Mouse (Mus musculus): ENCODE data around the gene Rilpl1.

DNA sequence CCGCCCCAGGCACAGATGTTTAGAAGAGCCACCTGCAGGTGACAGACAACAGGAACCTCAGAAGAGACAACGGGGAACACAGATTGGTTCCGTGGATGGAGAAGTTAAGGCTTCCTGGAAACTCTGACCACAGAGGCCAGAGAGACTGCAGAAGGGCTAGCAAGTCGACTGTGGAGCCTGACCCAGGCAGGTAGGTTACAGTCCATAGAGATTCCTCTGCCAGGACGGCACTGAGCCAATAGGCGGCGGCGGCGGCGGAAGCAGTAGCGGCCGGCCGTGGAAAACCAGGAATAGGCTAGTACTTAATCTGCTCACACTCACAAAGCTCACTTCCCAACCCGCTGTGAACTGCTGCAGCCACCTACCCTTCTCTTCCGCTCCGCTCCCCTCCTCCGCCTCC is 5.6 kb upstream of the Rilpl1 start:
- TF ChIP-seq CTCF (IDR thresholded peaks at IDR 0.05; ENCODE audit: low read depth) (no peak), EP300 (IDR thresholded peaks at IDR 0.05; ENCODE audit: low read depth) (no peak)

All from liver, embryonic 14.5 days (tissue).